Mouse (Mus musculus): ENCODE data around the gene Ctc1.

- TF ChIP-seq CTCF (IDR thresholded peaks at IDR 0.05; ENCODE audit: control insufficient read depth, insufficient read depth, low read length) (no peak), POLR2A (IDR thresholded peaks at IDR 0.05; ENCODE audit: borderline replicate concordance, control insufficient read depth, low read depth, low read length) (no peak)
Observed at GRCm38 (mm10) chr11:68987365-68987882, 28.3 kb upstream of the Ctc1 start.
